Mouse (Mus musculus) heart, embryonic 15.5 days (tissue): ENCODE measurements around the gene Lypd6. TPM values are rescaled to one million over a fixed set of nuclear protein-coding genes. Genes with fewer than 3 reads are reported as not detected.

Experiments
- ATAC-seq: fragments of 200-750 bp; cut with Nextera tagmentation; replicated peaks from 2 replicates; pipeline ENCODE4 v1.8.0; 2017; ENCODE audit warnings: low read depth, moderate TSS enrichment; ENCODE audit not compliant: insufficient number of reproducible peaks, insufficient read depth, low FRiP score
- H3K27ac ChIP-seq: fragments of 300-500 bp; sonication (generic); 2 replicates; pipeline ENCODE4 v1.5.1; 2015; ENCODE audit warnings: mild to moderate bottlenecking, inconsistent platforms
- H3K27me3 ChIP-seq: fragments of 300-500 bp; sonication (generic); 2 replicates; pipeline ENCODE4 v1.6.1; 2015; ENCODE audit warnings: inconsistent platforms
- H3K36me3 ChIP-seq: fragments of 300-500 bp; sonication (generic); 2 replicates; pipeline ENCODE4 v1.6.1; 2015; ENCODE audit warnings: mild to moderate bottlenecking, inconsistent platforms
- H3K4me1 ChIP-seq: fragments of 300-500 bp; sonication (generic); replicated peaks from 2 replicates; pipeline ENCODE4 v1.6.1; 2015; ENCODE audit warnings: inconsistent platforms
- H3K4me2 ChIP-seq: fragments of 300-500 bp; sonication (generic); 2 replicates; pipeline ENCODE4 v1.6.1; 2015; ENCODE audit warnings: inconsistent platforms, mild to moderate bottlenecking, moderate library complexity
- H3K4me3 ChIP-seq: fragments of 300-500 bp; sonication (generic); 2 replicates; pipeline ENCODE4 v1.5.1; 2015; ENCODE audit warnings: mild to moderate bottlenecking, inconsistent platforms
- H3K9ac ChIP-seq: fragments of 300-500 bp; sonication (generic); 2 replicates; pipeline ENCODE4 v1.6.1; 2015; ENCODE audit warnings: mild to moderate bottlenecking, inconsistent platforms
- H3K9me3 ChIP-seq: fragments of 300-500 bp; sonication (generic); replicated peaks from 2 replicates; pipeline ENCODE4 v1.6.1; 2016; ENCODE audit warnings: inconsistent platforms
- WGBS: fragments of 180-500 bp; shearing (Covaris S2); methylation state at CpG from one replicate; pipeline ENCODE4 v1.1.7; 2015; ENCODE audit warnings: mixed read lengths; 5-methylcytosine and 5-hydroxymethylcytosine counted together
- polyA plus RNA-seq: library from polyadenylated mRNA; unstranded; fragments of >200 nt; fragmentation: Nextera tagmentation; extraction: Ambion mirVana; gene quantifications from 2 replicates; pipeline ENCODE4 v1.2.1, GENCODE M21; 2015

Gene Lypd6
- polyA plus RNA-seq, 1 experiment from 2014 or later, result 1.8 TPM

DNA sequence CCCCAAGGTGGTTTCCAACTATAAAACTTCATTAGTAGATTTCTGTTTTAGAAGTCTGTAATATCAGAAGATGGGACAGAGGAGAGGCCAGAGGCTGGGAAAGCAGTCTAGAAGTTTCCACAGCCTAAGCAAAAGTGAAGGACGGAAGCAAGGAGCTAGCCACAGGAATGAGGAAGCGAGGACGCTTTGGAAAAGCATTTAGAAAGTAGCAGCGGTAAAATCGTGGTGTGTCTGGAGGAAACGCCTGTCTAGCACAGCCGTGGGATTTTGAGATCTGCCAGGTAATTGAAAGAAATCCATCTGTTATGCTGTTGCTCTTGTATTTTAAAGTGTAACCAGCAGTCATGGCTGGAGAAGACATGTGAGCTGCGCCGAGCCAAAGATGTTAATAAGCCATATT is 81.1 kb downstream of the Lypd6 start:
- Histone ChIP-seq H3K4me2 (no peak overlapping the region), H3K27ac (no peak overlapping the region), H3K9ac (no peak overlapping the region), H3K27me3 (no peaks in the 10 kb centered on the region), H3K4me1 (peaks cover 7% of the 10 kb centered on the region), H3K9me3 (no peaks in the 10 kb centered on the region), H3K36me3 (no peaks in the 10 kb centered on the region), H3K4me3 (no peak overlapping the region)
- WGBS, result 61% methylated on average over 9 of the region's 9 CpGs
- ATAC-seq, result no peak

GRCm38 (mm10) chr2:50149257-50150202 is 83.3 kb downstream of the Lypd6 start:
- H3K9ac ChIP-seq, result no peak overlapping the region
- H3K9me3 ChIP-seq, result no peaks in the 10 kb centered on the region
- no peaks in the 10 kb centered on the region for H3K27me3 ChIP-seq
- WGBS, result 76% methylated on average over 6 of the region's 6 CpGs
- no peak overlapping the region for H3K4me2 ChIP-seq
- no peak overlapping the region for H3K4me3 ChIP-seq
- peaks cover 7% of the 10 kb centered on the region for H3K4me1 ChIP-seq
- no peak for ATAC-seq
- no peak overlapping the region for H3K27ac ChIP-seq
- no peaks in the 10 kb centered on the region for H3K36me3 ChIP-seq

DNA sequence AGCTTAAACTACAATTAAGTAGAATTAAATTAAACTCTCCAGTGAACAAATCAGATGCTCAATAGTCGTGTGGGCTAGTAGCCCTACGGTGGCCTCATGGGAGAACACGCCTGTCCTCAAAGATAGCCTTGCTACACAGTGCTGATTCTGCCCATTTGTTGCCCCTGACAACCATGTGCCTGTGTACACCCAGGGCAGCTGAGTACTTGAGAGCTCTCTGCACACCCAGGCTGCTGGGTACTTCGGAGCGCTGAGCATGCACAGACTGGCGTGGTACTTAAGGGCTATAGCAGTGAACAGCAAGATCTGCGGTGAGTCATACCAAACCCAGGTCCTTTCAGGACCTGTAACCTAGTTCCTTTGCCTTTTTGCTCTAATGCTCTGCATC is 84.0 kb downstream of the Lypd6 start:
- 52% methylated on average over 7 of the region's 7 CpGs for WGBS
- ATAC-seq, result no peak

GRCm38 (mm10) chr2:50150816-50151215 is 84.6 kb downstream of the Lypd6 start:
- no peak overlapping the region for H3K4me2 ChIP-seq
- 73% methylated on average over 5 of the region's 5 CpGs for WGBS
- H3K4me1 ChIP-seq, result peaks cover 7% of the 10 kb centered on the region
- H3K9me3 ChIP-seq, result no peaks in the 10 kb centered on the region
- no peak for ATAC-seq
- H3K27me3 ChIP-seq, result no peaks in the 10 kb centered on the region
- no peak overlapping the region for H3K4me3 ChIP-seq
- H3K36me3 ChIP-seq, result no peaks in the 10 kb centered on the region
- no peak overlapping the region for H3K9ac ChIP-seq
- no peak overlapping the region for H3K27ac ChIP-seq

More for the DNA sequence above, 84.0 kb downstream of the Lypd6 start:
- Histone ChIP-seq H3K36me3 (no peaks in the 10 kb centered on the region), H3K4me1 (peaks cover 7% of the 10 kb centered on the region), H3K9ac (no peak overlapping the region), H3K4me3 (no peak overlapping the region), H3K27ac (no peak overlapping the region), H3K27me3 (no peaks in the 10 kb centered on the region), H3K4me2 (no peak overlapping the region), H3K9me3 (no peaks in the 10 kb centered on the region)

- Histone ChIP-seq H3K4me3 (no peak overlapping the region), H3K27ac (no peak overlapping the region), H3K4me2 (no peak overlapping the region), H3K27me3 (no peaks in the 10 kb centered on the region), H3K36me3 (no peaks in the 10 kb centered on the region), H3K9me3 (no peaks in the 10 kb centered on the region), H3K4me1 (peaks cover 7% of the 10 kb centered on the region), H3K9ac (no peak overlapping the region)
- no peak for ATAC-seq
- WGBS, result 58% methylated on average over 2 of the region's 2 CpGs
Observed at GRCm38 (mm10) chr2:50151401-50151800, 85.2 kb downstream of the Lypd6 start.

DNA sequence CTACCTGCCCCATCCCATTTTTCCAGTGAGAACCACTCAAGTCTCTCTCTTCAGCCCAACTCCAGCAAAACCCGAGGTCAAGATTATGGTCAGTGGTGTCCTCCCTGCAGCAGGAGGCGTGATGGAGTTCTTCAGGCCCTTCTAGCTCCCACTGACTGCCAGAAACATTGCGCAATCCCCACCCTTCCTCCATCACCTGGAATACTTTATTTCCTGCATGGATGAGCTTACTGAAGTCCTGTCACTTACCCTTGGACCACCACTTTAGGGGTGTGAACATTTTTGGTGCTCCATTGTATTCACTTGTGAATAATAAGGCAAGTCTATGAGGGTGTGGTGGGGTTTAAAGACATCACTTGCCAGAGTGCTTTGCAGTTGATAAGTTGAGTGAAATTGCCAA is 85.7 kb downstream of the Lypd6 start:
- Histone ChIP-seq H3K4me2 (no peak overlapping the region), H3K4me1 (peaks cover 6% of the 10 kb centered on the region), H3K9me3 (no peaks in the 10 kb centered on the region), H3K4me3 (no peak overlapping the region), H3K36me3 (no peaks in the 10 kb centered on the region), H3K9ac (no peak overlapping the region), H3K27ac (no peak overlapping the region), H3K27me3 (no peaks in the 10 kb centered on the region)
- WGBS, result 81% methylated on average over 3 of the region's 3 CpGs
- ATAC-seq, result no peak

GRCm38 (mm10) chr2:50156009-50156408 is 89.8 kb downstream of the Lypd6 start:
- no peak overlapping the region for H3K4me3 ChIP-seq
- H3K9ac ChIP-seq, result no peak overlapping the region
- H3K27me3 ChIP-seq, result no peaks in the 10 kb centered on the region
- no peaks in the 10 kb centered on the region; the same call in 1 of the 2 replicates for H3K4me1 ChIP-seq
- H3K9me3 ChIP-seq, result no peaks in the 10 kb centered on the region
- no peaks in the 10 kb centered on the region for H3K36me3 ChIP-seq
- ATAC-seq, result no peak
- no peak overlapping the region for H3K27ac ChIP-seq
- 94% methylated on average over 10 of the region's 10 CpGs for WGBS
- no peak overlapping the region for H3K4me2 ChIP-seq

DNA sequence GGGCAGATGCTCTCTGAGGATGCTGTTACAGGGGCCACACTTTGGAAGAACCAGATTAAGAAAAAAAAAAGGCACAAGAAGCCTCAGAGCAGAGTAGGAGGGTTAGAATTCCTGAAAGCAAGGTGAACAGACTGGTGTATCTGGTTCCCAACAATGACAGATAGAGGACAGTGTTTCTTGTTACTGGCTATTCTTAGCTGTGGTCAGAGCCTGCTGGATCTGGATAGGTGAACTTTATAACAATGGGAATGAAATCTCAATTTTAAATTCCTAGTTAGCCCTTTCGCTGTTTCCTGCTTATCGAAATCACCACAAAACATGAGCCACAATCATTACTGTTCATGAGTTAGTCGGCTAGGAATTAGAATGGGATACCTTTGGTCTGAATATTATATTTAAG is 93.8 kb downstream of the Lypd6 start:
- Histone ChIP-seq H3K9ac (no peak overlapping the region), H3K27me3 (no peaks in the 10 kb centered on the region), H3K36me3 (no peaks in the 10 kb centered on the region), H3K4me1 (no peaks in the 10 kb centered on the region), H3K4me2 (no peak overlapping the region), H3K9me3 (no peaks in the 10 kb centered on the region), H3K4me3 (no peak overlapping the region), H3K27ac (no peak overlapping the region)
- WGBS, result 79% methylated on average over 3 of the region's 3 CpGs
- ATAC-seq, result no peak

DNA sequence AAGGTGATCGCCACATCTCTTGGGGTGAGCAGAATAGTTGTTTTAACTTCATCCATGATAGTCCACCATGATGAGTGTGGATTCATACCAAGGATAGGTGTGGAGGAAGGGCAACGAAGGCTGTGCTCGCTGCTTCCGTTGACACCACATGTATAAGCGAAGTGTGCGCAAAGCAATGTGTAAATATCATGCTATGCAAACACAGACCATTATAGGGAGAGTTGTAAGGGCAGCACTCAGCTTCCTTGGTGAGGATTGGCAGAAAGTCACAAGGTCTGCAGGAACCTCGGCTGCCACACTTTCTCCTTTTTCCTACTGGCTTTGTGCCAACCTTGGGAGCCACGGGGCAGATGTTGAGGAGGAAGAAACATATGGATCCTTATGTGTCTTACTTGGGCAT is 97.4 kb downstream of the Lypd6 start:
- no peak overlapping the region for H3K9ac ChIP-seq
- no peaks in the 10 kb centered on the region for H3K36me3 ChIP-seq
- no peak for ATAC-seq
- no peak overlapping the region for H3K4me3 ChIP-seq
- no peaks in the 10 kb centered on the region for H3K27me3 ChIP-seq
- no peaks in the 10 kb centered on the region for H3K4me1 ChIP-seq
- WGBS, result 80% methylated on average over 8 of the region's 8 CpGs
- no peaks in the 10 kb centered on the region for H3K9me3 ChIP-seq
- H3K27ac ChIP-seq, result no peak overlapping the region
- no peak overlapping the region for H3K4me2 ChIP-seq

- Histone ChIP-seq H3K4me1 (no peaks in the 10 kb centered on the region), H3K36me3 (no peaks in the 10 kb centered on the region), H3K27ac (no peak overlapping the region), H3K9ac (no peak overlapping the region), H3K4me3 (no peak overlapping the region), H3K9me3 (no peaks in the 10 kb centered on the region), H3K27me3 (no peaks in the 10 kb centered on the region), H3K4me2 (no peak overlapping the region)
- 53% methylated on average over 6 of the region's 6 CpGs for WGBS
- ATAC-seq, result no peak
Observed at GRCm38 (mm10) chr2:50165277-50165676, 99.0 kb downstream of the Lypd6 start.

DNA sequence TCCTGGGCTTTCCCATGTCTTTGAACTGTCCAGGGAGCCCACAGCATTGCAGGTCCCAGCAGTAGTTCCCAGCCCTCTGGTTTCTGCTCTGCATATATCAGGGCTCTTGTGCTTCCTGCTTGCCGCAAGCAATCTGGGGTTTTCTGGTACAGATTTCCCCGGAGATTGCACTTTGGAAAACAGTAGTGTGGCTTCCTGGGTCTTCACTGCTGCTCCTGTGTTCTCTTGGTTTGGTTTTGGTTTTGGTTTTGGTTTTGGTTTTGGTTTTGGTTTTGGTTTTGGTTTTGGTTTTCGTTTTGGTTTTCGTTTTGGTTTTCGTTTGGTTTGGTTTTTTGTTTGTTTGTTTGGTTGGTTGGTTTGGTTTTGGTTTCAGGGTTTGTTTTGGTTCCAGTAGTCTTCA is 99.9 kb downstream of the Lypd6 start:
- no peaks in the 10 kb centered on the region for H3K36me3 ChIP-seq
- H3K4me1 ChIP-seq, result no peaks in the 10 kb centered on the region
- no peak overlapping the region for H3K4me2 ChIP-seq
- H3K27ac ChIP-seq, result no peak overlapping the region
- no peaks in the 10 kb centered on the region for H3K27me3 ChIP-seq
- no peak overlapping the region for H3K4me3 ChIP-seq
- ATAC-seq, result no peak
- 68% methylated on average over 5 of the region's 5 CpGs for WGBS
- H3K9me3 ChIP-seq, result no peaks in the 10 kb centered on the region
- no peak overlapping the region for H3K9ac ChIP-seq
